Mouse (Mus musculus) CD4-positive, CD25-positive, alpha-beta regulatory T cell, adult 4 months (primary cell): ENCODE data around the gene Tnfsf10. TPM values are rescaled to one million over a fixed set of nuclear protein-coding genes. Genes with fewer than 3 reads are reported as not detected.

Source experiments
- ATAC-seq: one replicate; pipeline ENCODE4 v1.8.0; 2017
- polyA plus RNA-seq, 2 experiments: library from polyadenylated mRNA; unstranded; fragments of 100-300 nt; shearing (Covaris generic); gene quantifications; one replicate each; pipeline ENCODE4 v1.2.1; 2017

Gene Tnfsf10
- polyA plus RNA-seq, 2 experiments from 2014 or later = 18.8 to 20.0 TPM

DNA sequence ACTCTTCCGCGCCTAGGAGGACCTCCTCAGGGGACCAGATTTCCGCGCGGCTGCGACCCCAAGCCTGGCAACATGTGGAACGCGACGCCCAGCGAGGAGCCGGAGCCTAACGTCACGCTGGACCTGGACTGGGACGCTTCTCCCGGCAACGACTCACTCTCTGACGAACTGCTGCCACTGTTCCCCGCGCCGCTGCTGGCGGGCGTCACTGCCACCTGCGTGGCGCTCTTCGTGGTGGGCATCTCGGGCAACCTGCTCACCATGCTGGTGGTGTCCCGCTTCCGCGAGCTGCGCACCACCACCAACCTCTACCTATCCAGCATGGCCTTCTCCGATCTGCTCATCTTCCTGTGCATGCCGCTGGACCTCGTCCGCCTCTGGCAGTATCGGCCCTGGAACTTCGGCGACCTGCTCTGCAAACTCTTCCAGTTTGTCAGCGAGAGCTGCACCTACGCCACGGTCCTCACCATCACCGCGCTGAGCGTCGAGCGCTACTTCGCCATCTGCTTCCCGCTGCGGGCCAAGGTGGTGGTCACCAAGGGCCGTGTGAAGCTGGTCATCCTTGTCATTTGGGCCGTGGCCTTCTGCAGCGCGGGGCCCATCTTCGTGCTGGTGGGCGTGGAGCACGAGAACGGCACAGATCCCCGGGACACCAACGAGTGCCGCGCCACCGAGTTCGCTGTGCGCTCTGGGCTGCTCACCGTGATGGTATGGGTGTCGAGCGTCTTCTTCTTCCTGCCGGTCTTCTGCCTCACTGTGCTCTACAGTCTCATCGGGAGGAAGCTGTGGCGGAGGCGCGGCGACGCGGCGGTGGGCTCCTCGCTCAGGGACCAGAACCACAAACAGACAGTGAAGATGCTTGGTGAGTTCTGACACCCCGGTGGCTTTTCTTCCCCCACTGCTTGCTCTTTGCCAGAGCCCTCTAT, 55.2 kb downstream of the Tnfsf10 start:
- ATAC-seq = no peak

DNA sequence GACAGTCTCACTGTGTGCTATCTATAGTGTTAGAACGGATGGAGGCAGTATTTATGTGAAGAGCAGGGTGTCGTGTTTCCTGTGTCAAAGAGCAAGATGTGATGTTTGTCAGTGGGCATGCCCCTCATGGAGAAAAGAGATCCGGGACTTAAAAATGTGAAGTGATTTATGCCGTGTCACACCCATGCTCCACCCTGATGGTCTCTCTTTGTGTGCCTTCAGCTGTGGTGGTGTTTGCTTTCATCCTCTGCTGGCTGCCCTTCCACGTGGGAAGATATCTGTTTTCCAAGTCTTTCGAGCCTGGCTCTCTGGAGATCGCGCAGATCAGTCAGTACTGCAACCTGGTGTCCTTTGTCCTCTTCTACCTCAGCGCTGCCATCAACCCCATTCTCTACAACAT, 57.6 kb downstream of the Tnfsf10 start:
- ATAC-seq = no peak

DNA sequence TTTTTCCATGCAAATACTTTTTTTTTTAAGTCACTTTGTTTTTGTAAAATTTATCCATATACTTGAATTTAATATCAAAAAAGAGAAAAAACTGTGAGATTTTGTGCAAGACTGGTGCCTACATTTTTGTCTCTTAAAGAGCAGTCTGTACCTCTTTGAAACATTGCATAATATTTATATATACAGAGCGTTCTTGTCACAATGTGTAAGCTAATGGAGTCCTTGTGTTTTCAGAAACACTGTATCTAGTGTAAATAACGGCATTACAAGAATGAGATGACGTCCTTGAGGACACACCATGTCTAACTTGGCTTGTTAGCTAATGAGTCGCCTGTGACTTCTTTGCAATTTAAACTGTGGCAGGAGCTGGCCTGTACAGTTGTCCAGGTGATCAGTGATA, 61.1 kb downstream of the Tnfsf10 start:
- ATAC-seq = no peak

DNA sequence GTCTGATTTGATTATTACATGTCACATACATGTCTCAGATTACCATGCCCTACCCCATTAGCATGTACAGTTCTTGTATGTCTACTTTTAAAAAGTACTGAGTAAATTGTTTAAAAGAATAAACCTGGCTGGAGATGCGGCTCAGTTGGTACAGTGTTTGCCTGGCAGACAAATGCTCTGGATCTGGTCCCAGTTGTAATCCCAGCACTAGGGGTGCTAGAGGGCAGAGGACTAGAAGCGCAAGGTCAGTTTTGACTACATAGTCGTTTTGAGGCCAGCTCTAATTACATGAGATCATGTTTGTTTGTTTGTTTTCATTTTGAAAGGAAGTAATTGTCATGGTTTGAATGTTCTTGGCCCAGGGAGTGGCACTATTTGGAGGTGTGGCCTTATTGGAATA, 68.0 kb downstream of the Tnfsf10 start:
- ATAC-seq = no peak

DNA sequence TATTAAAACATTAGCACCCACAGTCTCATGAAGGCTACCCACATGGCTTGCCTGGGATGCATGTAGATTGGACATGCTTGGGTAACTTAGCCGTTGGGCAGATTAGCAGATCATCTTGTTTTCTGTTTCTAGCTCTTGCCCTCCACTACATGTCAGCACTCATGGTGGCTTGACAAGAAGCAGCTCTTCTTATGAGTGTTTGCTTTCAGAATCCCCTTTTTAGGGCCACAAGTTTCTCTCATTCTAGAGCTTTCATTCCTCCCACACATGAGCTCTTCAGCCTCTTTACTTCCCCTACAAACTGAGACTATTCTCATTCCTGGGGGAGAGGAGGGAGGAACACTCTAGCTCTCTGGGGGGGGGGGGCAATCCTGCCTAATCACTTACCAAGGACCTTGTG, 73.1 kb downstream of the Tnfsf10 start:
- no peak for ATAC-seq

Other genes with a start within 250 kb of the Tnfsf10 start
- gene Ect2, start 163.2 kb upstream of the Tnfsf10 start, polyA plus RNA-seq = 1 to 10 TPM; 4.6 to 7.3 TPM
- 10 to 100 TPM; 22.1 to 26.8 TPM for gene Nceh1, start 134.1 kb upstream of the Tnfsf10 start, polyA plus RNA-seq
- gene Ghsr, start 54.3 kb downstream of the Tnfsf10 start, polyA plus RNA-seq = not detected